8 mouse cellular contexts compared by ENCODE assay signal in the genomic region with DNA sequence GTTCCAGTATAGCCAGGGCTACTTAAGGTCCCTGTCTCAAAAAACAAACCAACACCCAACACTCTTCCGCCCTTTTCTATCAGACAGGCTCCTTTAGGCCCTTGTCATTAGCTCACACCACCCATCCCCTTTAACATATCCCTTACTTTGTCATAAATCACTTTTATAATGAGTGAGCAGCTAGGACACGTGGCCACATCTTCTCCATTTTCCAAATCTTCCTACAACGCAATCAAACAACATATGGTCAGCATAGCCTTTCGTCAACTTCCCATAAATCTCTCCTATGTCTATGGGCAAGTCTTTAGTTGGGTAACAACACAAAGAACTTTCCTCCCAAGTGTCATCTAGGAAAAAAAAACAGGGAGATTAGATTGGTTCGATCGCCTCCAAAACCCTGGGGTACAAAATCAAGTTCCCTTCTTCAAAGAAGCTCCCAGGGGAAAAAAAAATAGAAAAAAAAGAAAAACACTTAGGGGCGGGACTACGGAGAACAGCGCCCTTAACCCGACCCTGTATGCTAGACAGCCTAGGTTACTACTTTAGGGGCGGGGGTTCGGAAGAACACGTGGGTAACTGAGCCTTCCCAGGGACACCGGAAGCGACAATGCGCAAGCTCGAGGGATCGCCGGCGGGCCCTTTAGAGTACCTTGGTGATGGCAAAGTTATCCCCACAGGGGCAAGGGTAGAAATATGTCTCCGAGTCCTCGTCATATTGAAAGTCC. TPM values are rescaled to one million over a fixed set of nuclear protein-coding genes. Genes with fewer than 3 reads are reported as not detected.
A peak's percentile ranks its signal among the peaks of the same experiment; 100 is the strongest.
DNase-seq lines count a peak whose midpoint lies in the region; ATAC-seq and TF ChIP-seq lines count a peak whose summit lies in the region.

A gene (plus strand): TSS at position 614 of the 725 bp plus-strand sequence.

- peaks cover 44% of the 10 kb centered on the region for H3K79me2 ChIP-seq in myocyte (ENCODE audit: control insufficient read depth, insufficient read depth)

- H3K27ac ChIP-seq in left cerebral cortex, adult 2 months = peak within 1 kb of the TSS; percentile 96
- peak within 1 kb of the TSS; percentile 76 for H3K27ac ChIP-seq in limb, embryonic 13.5 days

- H3K36me3 ChIP-seq in limb, embryonic 13.5 days = peaks cover 26% of the 10 kb centered on the region
- H3K36me3 ChIP-seq in myocyte (ENCODE audit: control insufficient read depth, insufficient read depth) = peaks cover 14% of the 10 kb centered on the region

- 2% methylated on average over 22 of the region's 22 CpGs for WGBS in limb, embryonic 13.5 days

- peaks cover 12% of the 10 kb centered on the region for H3K4me1 ChIP-seq in limb, embryonic 13.5 days

- H3K9ac ChIP-seq in limb, embryonic 13.5 days = peak within 1 kb of the TSS; percentile 71

- H3K27me3 ChIP-seq in limb, embryonic 13.5 days = no peaks in the 10 kb centered on the region
- no peaks in the 10 kb centered on the region for H3K27me3 ChIP-seq in myocyte (ENCODE audit: control insufficient read depth, insufficient read depth, insufficient read length)

- peak within 1 kb of the TSS; percentile 58 for H3K4me3 ChIP-seq in left cerebral cortex, adult 2 months
- peak within 1 kb of the TSS; percentile 66 for H3K4me3 ChIP-seq in limb, embryonic 13.5 days
- peak within 1 kb of the TSS; percentile 78 for H3K4me3 ChIP-seq in myocyte

- no peak for TF ChIP-seq POLR2A in myocyte (IDR thresholded peaks at IDR 0.05; ENCODE audit: insufficient read length, low read depth)

- TF ChIP-seq CTCF in left cerebral cortex, adult 2 months (IDR thresholded peaks at IDR 0.05) = no peak

- intact Hi-C loops in left cerebral cortex, adult 2 months (cut with DNase I) = loop anchor here (10.0 kb wide), 1 partner anchor 590 kb away; a partner anchor contains a TSS
- intact Hi-C loops in heart, postnatal 36 days (cut with DNase I) = loop anchor here (2.0 to 10.0 kb wide), 4 partner anchors 74 to 870 kb away; a partner anchor contains a TSS

- no peaks in the 10 kb centered on the region for H3K9me3 ChIP-seq in limb, embryonic 13.5 days

- H3ac ChIP-seq in myocyte (ENCODE audit: control insufficient read depth, insufficient read length) = peak within 1 kb of the TSS; percentile 35

- DNase-seq in left cerebral cortex, adult 2 months (ENCODE audit: extremely low spot score in 1 of 2, low spot score in 2 of 2) = no peak
- DNase-seq in left cerebral cortex, adult 9 months (ENCODE audit: low spot score in 2 of 2) = no peak
- peak; percentile 82 for DNase-seq in WW6 (ENCODE audit: low read depth, low spot score)
- no peak for DNase-seq in heart, postnatal 36 days
- no peak for DNase-seq in right cerebral cortex, postnatal 36 days (ENCODE audit: low spot score in 2 of 2)

- peak; percentile 81 for ATAC-seq in erythroid progenitor cell, adult 5-6 weeks (replicated peaks; ENCODE audit: low FRiP score, poor library complexity, severe bottlenecking)
- peak; percentile 95 for ATAC-seq in limb, embryonic 13.5 days (ENCODE audit: low FRiP score, low read depth)

- H3K4me2 ChIP-seq in limb, embryonic 13.5 days (replicated peaks) = peak within 1 kb of the TSS; percentile 73
- peak within 1 kb of the TSS; percentile 89 for H3K4me2 ChIP-seq in myocyte (ENCODE audit: low read depth)

TF ChIP-seq in myocyte, 11 proteins besides CTCF, POLR2A, EP300 and RAD21:
- TF ChIP-seq USF1 (IDR thresholded peaks at IDR 0.05; ENCODE audit: low read depth) = peak; percentile 88
- no peak for TF ChIP-seq E2F4 (IDR thresholded peaks at IDR 0.05; ENCODE audit: insufficient read depth)

RNA-seq across cellular contexts. Expression of the gene that starts here (rescaled TPM):
- 10 to 100 TPM; 13.9 to 16.7 TPM for total RNA-seq in left cerebral cortex, adult 2 months (2021)
- 3.6 and 10.5 TPM in 2 replicates for total RNA-seq in erythroid progenitor cell, adult 5-6 weeks (2015; ENCODE audit: low replicate concordance)
- total RNA-seq in erythroid progenitor cell, adult 5-6 weeks (2017; ENCODE audit: low replicate concordance) = 9.8 and 26.6 TPM in 2 replicates
- total RNA-seq in heart, postnatal 36 days (2021) = 10 to 100 TPM; 46.7 to 57.4 TPM
- polyA plus RNA-seq in limb, embryonic 13.5 days (2015; fragmentation: Nextera tagmentation; extraction: Ambion mirVana) = 16.7 and 20.0 TPM in 2 replicates
- polyA plus RNA-seq in myocyte (2012; fragmentation: generic; extraction: Trizol) = 24.8 TPM
